8 mouse cellular contexts compared by ENCODE assay signal in genomic region chr9:100359934-100360716, GRCm38 (mm10).
DNase-seq lines count a peak whose midpoint lies in the region; ATAC-seq and TF ChIP-seq lines count a peak whose summit lies in the region.

No protein-coding gene starts in this region.

- H3K4me3 ChIP-seq in liver, embryonic 12.5 days, result no peak overlapping the region
- H3K4me3 ChIP-seq in liver, postnatal 0 days (ENCODE audit: low read depth, low read length), result no peak overlapping the region

- no peaks in the 10 kb centered on the region for H3K36me3 ChIP-seq in liver, embryonic 12.5 days
- H3K36me3 ChIP-seq in liver, postnatal 0 days (replicated peaks; ENCODE audit: insufficient read depth, low read length), result no peaks in the 10 kb centered on the region

- no peak for ATAC-seq in liver, embryonic 12.5 days
- ATAC-seq in liver, postnatal 0 days, result no peak
- ATAC-seq in inflammation-experienced regulatory T-cells, adult 6 months, result no peak

- no peak overlapping the region for H3K4me2 ChIP-seq in liver, embryonic 12.5 days
- no peak overlapping the region for H3K4me2 ChIP-seq in liver, postnatal 0 days (ENCODE audit: low read depth, low read length)

- H3K9me3 ChIP-seq in liver, embryonic 12.5 days (replicated peaks), result no peaks in the 10 kb centered on the region
- no peaks in the 10 kb centered on the region for H3K9me3 ChIP-seq in liver, postnatal 0 days (ENCODE audit: low read length)

- H3K27me3 ChIP-seq in liver, embryonic 12.5 days (replicated peaks), result no peaks in the 10 kb centered on the region
- H3K27me3 ChIP-seq in liver, postnatal 0 days (ENCODE audit: insufficient read depth, low read length), result no peaks in the 10 kb centered on the region

- peak; percentile 16 for DNase-seq in adrenal gland, adult 2 months
- DNase-seq in adrenal gland, adult 8-10 months, result no peak
- DNase-seq in liver, result peak; percentile 7
- DNase-seq in embryo, embryonic 11 days, result peak; percentile 74
- DNase-seq in liver, postnatal 0 days, result peak; percentile 22
- DNase-seq in frontal cortex, postnatal 14 days (ENCODE audit: low spot score in 2 of 2), result no peak

- no peak for TF ChIP-seq EP300 in liver, postnatal 0 days (IDR thresholded peaks at IDR 0.05; ENCODE audit: low read depth)

- peaks cover 4% of the 10 kb centered on the region; the same call in 1 of the 2 replicates for H3K4me1 ChIP-seq in liver, embryonic 12.5 days
- no peaks in the 10 kb centered on the region for H3K4me1 ChIP-seq in liver, postnatal 0 days (ENCODE audit: insufficient read depth)

- H3K9ac ChIP-seq in liver, embryonic 12.5 days, result no peak overlapping the region
- no peak overlapping the region for H3K9ac ChIP-seq in liver, postnatal 0 days (replicated peaks)

- 57% methylated on average over 9 of the region's 9 CpGs for WGBS in liver, embryonic 12.5 days (ENCODE audit: insufficient replicate concordance)
- 47% methylated on average over 9 of the region's 9 CpGs for WGBS in liver, postnatal 0 days (ENCODE audit: insufficient replicate concordance)

- peak; percentile 43 for TF ChIP-seq CTCF in liver, postnatal 0 days (IDR thresholded peaks at IDR 0.05; ENCODE audit: low read depth)

- no peak overlapping the region for H3K27ac ChIP-seq in liver, embryonic 12.5 days
- H3K27ac ChIP-seq in liver, postnatal 0 days (ENCODE audit: low read depth), result no peak overlapping the region

Comparison
In these comparisons a context has a peak if more than half of its experiments do, and no peak if none do; other contexts are left out.
1. DNase-seq: peak in adrenal gland, adult 2 months (single experiment), liver (single experiment), embryo, embryonic 11 days (single experiment) and liver, postnatal 0 days (single experiment); none in adrenal gland, adult 8-10 months (single experiment) and frontal cortex, postnatal 14 days (0 of 2).